Mouse (Mus musculus): ENCODE results near the gene Timp2.

The Timp2 gene

DNA sequence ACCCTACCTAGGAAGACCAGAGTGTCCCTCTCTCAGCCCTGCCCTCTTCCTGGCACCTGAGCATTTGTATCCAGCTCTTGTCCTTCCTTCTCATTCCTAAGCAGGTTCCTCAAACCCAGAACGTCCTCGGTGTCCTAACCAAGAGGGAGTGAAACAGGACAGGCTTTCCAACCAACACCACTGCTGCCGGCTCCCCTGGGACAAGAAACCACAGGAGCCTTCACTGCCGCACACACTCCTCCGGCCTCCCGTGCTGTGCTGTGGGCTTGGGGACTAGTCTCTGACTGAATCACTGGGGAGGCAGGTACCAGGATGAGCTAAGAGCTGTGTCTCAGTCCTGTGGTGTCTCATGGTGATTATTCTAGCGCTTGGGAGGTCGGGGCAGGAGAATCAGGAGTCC lies 14.1 kb upstream of the Timp2 start:
- ATAC-seq (ENCODE audit: low TSS enrichment): no peak

- ATAC-seq (ENCODE audit: low TSS enrichment): no peak
Observed at GRCm38 (mm10) chr11:118369251-118369650, 13.7 kb upstream of the Timp2 start.

DNA sequence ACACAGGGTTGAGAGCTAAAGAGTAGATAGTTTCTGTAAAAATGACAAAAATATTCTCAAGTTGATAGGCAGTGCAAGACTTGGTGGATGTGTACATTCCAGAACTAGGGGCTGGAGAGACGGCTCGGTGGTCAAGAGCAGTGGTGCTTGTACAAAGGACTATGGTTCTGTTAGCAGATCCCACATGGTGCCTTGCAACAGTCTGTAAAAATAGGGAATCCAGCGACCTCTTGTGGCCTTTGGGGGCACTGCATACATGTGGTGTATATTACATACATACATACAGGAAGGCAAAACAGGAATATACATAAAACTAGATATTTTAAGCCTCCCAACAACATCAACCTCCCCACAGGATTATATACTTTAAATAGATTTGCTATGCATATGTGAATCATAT lies 12.8 kb upstream of the Timp2 start:
- ATAC-seq (ENCODE audit: low TSS enrichment): no peak

- no peak for ATAC-seq (ENCODE audit: low TSS enrichment)
Observed at GRCm38 (mm10) chr11:118366559-118366958, 11.0 kb upstream of the Timp2 start.

DNA sequence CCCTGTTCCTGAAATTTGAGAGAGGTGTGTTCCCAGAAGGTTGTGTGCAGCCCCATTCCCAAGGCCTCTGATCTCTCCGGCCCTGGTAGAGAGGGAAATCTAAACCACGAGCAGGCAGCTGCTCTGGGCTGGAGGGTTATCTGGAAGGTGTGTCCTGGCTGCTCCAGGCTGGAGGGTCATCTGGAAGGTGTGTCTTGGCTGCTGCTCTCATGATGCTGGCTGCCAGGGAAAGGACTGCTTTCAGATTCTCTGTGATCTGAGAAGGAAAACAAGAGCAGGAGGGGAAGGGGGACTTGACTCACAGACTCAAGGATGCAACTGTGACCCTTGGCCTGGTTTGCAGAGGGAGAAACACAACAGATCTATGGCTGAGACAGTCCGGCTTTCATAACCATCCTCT lies 10.6 kb upstream of the Timp2 start:
- no peak for ATAC-seq (ENCODE audit: low TSS enrichment)

DNA sequence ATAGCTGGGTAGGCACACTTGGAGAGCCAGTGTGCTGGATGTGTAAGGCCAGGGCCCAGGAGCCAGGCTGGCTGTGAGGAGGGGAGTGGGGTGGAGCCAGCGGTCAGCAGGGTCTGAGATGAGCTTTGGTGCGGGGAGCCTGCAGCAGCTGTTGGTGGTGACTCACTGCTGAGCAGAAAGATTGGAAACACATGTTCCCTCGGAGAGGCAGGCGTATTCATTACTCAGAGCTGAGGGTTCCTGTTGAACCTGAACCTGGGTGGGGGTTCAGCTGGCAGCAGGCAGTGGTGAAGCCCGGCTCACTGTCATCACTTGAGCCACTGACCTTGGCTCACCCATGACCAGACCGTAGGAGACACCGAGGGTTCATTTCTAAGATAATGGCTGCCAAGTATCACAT lies 9.6 kb upstream of the Timp2 start:
- ATAC-seq (ENCODE audit: low TSS enrichment): peak; percentile 44; the same call in 1 of the 2 replicates

DNA sequence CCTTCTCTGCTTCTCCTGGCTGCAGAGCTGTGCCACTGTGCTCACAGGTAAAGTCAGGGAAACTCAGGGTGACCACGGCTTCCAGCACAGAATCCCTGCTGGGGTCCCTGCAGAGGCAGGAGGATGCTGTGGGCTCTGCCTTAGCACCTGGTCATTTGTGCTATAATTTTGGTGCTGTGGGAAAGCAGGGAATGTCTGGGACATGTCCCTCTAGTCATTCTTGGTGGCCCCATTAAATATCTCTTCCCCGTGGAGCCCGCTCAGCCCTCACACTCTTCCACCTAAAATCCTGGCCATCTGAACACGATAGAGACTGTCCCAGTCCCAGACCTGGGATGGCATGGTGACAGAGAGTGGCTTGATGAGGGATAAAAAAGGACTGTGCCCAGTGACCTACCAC lies 8.5 kb upstream of the Timp2 start:
- no peak for ATAC-seq (ENCODE audit: low TSS enrichment)

GRCm38 (mm10) chr11:118362971-118363518 lies 7.5 kb upstream of the Timp2 start:
- no peak for ATAC-seq (ENCODE audit: low TSS enrichment)

DNA sequence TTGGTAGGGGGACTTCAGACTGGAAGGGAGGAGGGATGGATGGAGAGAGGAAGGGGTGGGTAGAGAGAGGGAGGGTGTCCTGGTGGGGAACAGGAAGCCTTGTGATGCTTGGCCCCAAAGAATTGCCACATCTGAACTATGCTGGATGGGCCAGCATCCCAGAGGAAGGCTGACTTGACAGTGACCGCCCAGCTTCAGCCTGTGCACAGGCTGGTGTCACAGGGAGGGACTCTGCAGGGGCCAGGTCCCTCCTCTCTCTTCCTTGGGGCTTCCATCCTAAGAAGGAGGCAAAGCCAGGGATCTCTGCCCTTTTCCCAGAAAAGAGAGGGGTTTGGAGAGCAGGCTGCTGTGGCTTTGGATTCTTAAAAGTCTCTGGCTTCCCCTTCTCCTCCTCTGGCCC lies 7.0 kb upstream of the Timp2 start:
- ATAC-seq (ENCODE audit: low TSS enrichment): no peak

DNA sequence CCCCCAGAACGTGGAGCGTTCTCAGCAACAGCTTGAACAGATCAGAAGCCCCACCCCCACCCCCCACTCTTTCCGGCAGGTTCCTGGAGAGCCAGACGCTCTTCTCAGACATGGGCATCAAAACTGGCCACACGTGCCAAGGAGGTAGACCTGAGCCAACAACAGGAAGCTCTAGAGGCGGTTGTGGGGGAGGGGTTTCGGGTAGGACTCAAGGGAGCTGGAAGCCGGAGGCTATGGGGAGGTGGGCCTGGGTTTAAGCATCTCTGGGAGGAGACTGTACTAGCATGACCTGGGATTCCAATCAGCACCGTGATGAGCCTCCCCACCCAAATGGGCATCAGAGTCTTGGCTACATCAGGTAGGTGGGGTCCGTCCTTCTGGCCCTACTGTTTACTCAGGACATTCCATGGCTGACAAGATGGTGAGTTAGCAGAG lies 5.4 kb upstream of the Timp2 start:
- ATAC-seq (ENCODE audit: low TSS enrichment): no peak

DNA sequence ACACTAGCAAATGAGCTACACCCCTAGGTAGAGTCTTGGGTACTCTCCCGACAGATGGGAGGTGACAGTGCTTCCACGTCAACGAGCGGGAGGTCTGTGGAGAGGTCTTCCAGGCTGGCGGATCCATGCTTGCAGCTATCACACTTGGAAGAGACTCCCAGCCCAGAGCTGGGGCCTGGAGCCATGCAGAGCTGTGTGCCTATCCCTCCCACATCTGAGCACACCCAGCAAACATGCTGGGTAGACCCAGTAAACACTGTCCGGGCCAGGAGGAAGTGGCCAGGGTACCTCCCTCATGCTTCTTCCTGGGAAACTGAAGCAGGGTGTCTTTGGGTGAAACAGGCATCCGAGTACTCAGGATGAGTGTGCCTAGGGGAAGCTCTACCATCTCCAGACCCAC lies 5.0 kb upstream of the Timp2 start:
- no peak for ATAC-seq (ENCODE audit: low TSS enrichment)

DNA sequence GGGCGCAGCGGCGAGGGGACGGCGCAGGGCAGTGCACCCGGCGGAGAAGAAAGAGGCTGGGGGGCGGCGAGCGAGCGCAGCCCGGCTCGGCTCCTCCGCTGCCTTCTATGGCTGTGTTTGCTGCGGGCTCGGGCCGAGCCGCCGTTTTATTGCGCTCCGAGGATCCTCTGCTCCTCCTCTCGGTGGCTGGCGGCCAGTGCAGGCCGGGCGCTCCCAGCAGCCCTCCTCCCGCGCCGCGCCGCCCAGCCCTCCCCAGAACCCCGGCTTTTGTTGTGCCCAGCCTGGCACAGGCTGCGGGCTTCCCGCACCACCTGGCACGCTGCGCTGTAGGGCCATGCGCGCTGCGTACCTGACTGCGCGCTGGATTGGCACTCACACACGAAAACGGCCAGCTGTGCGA lies 335 bp downstream of the Timp2 start:
- peak; percentile 91 for ATAC-seq (ENCODE audit: low TSS enrichment)

- 0 out of 2 replicates have a peak, but pooled peaks have one; percentile 22 for ATAC-seq (ENCODE audit: low TSS enrichment)
Observed at GRCm38 (mm10) chr11:118354636-118355191, 826 bp downstream of the Timp2 start.

GRCm38 (mm10) chr11:118349494-118349893 lies 6.0 kb downstream of the Timp2 start:
- ATAC-seq (ENCODE audit: low TSS enrichment): no peak

GRCm38 (mm10) chr11:118348877-118349276 lies 6.7 kb downstream of the Timp2 start:
- no peak for ATAC-seq (ENCODE audit: low TSS enrichment)

GRCm38 (mm10) chr11:118348419-118348818 lies 7.1 kb downstream of the Timp2 start:
- ATAC-seq (ENCODE audit: low TSS enrichment): no peak

GRCm38 (mm10) chr11:118347911-118348310 lies 7.6 kb downstream of the Timp2 start:
- ATAC-seq (ENCODE audit: low TSS enrichment): no peak

- no peak for ATAC-seq (ENCODE audit: low TSS enrichment)
Observed at GRCm38 (mm10) chr11:118347391-118347790, 8.1 kb downstream of the Timp2 start.

DNA sequence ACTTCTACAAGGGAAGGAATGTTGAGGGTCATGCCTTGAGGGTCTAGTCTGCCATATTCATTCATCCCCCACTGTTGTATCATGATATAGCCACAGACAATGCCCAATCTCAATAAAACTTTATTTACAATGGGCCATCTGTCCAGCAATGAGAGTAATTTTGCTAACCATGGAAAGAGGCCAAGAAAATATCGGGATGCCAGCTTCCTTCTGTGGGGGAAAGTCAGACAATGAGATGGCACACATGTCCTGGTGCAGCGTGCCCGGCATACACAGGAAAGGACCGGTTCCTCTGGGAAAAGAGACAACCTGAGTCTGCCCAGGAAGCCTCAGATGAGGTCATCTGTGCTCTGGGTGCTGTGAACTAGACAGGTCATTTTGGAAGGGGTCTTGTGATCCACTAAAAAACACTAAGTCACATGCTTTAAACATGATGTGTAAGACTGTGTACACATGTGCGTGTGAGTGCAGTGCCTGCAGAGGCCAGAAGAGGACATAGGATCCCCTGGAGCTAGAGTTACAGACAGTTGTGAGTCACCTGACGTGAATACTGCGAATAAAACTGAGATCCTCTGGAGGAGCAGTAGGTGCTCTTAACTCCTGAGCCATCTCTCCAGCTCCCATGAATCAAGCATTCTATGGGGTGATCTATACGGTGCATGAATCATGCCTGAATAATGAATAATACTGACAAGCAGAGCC lies 9.0 kb downstream of the Timp2 start:
- no peak for ATAC-seq (ENCODE audit: low TSS enrichment)

DNA sequence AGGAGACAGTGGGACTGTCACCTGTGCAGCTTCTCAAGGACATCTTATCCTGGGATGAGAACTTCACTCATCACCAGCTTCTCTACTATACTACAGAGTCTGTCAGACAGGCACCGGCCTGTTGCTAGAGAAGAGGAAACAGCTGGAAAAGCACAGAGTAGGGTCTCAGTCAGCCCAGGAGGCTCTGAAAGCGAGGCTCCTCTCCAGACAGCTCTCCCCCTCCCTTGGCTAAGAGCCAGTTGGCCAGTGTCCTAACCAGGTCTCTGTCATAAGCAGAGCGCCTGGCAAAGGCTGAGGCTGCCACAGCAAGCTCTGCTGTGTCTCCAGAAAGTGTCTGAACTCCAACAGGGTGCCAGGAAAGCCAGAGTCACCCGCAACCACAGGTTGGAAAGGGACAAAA lies 9.8 kb downstream of the Timp2 start:
- no peak for ATAC-seq (ENCODE audit: low TSS enrichment)

- no peak for ATAC-seq (ENCODE audit: low TSS enrichment)
Observed at GRCm38 (mm10) chr11:118343629-118344028, 11.9 kb downstream of the Timp2 start.

DNA sequence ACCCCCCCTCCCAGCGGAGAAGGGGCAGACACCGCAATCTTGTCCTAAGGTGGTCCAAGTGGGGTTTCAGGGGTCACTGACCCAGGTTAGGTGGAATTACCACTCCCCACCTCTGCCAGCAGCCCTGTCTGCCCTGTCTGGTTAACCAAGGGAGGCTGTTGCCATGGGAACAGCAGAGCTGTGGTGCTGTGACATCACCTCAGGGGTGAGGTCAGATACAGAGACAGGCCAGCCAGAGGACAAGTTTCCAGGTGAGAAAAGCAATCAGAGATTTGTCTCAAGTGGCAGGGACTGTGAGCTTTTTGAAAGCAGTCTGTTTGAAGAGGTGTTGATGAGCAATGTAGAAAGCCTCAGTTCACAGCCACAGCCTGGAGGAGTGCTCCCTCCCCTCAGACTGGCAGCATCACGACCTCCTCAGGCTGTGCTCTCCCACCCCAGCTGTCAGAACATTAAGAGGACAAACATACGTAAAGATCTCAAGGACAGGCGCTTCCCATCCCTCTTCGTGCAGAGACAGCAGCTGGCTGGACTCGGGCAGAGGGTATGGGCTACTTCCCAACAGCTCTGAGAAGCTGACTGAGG lies 13.0 kb downstream of the Timp2 start, which contains the start of gene Cep295nl:
TSS of gene Cep295nl (minus strand) at position 101 of the 582 bp plus-strand sequence.
- ATAC-seq (ENCODE audit: low TSS enrichment): no peak

Data from frontal cortex, adult (tissue).